Mouse (Mus musculus): Measurements from ENCODE around the gene Olfr301. TPM values are rescaled to one million over a fixed set of nuclear protein-coding genes. Genes with fewer than 3 reads are reported as not detected.

Gene Olfr301
- polyA plus RNA-seq (2015; fragmentation: Nextera tagmentation; extraction: Ambion mirVana): not detected in 2 replicates

DNA sequence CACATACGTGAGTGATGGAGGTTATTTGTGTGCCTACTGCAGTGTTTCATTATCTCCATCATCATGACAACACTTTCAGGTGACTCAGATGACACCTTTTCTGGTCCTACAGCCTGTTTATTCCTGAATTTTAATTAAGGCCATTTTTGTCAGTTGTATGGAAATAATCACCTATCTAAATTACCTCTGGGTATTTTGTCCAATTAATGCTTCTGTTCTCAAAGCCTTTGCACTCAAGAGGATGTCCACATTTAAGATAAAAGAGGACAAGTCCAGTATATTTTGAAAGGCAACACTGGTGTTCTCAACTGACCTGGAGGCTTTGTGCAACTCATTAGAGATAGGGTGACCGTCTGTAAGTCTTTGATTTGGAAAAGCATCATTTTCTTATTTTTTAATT is at the start of gene Olfr301:
TSS of gene Olfr301 (plus strand) at position 301 of the 400 bp plus-strand sequence.
- WGBS: 88% methylated on average over 2 of the region's 2 CpGs

DNA sequence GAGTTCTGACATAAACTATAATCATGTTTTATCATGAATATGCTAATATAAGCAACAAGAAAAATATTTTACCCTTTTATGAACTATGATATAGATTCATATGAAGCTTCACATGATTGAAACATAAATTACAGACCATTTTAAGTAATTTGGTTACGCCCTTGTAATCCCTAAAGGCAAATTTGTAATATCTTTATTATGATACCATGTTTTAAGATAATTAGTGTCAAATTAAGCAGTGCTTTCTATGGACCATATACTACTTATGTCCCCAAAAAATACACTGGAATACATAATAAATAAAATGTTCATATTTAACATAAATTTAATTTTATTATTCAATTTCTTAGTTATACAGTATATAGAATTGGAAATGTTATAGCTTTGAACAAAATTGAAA is 36.8 kb upstream of the Olfr301 start, which contains the start of gene Olfr305:
TSS of gene Olfr305 (minus strand) at position 101 of the 400 bp plus-strand sequence.
- no peak within 1 kb of the TSS for H3K4me2 ChIP-seq
- no peaks in the 10 kb centered on the region for H3K27me3 ChIP-seq (replicated peaks)
- H3K9ac ChIP-seq (replicated peaks): no peak within 1 kb of the TSS
- no peaks in the 10 kb centered on the region for H3K4me1 ChIP-seq
- no peak for ATAC-seq (ENCODE audit: low FRiP score)
- WGBS: 71% methylated on average over 1 of the region's 1 CpGs
- no peaks in the 10 kb centered on the region for H3K9me3 ChIP-seq (replicated peaks)
- no peak within 1 kb of the TSS for H3K27ac ChIP-seq (replicated peaks)
- H3K36me3 ChIP-seq: no peaks in the 10 kb centered on the region
- no peak within 1 kb of the TSS for H3K4me3 ChIP-seq (replicated peaks)

More for the DNA sequence above, at the start of gene Olfr301:
- no peak for ATAC-seq (ENCODE audit: low FRiP score)
- H3K27me3 ChIP-seq (replicated peaks): no peaks in the 10 kb centered on the region
- no peak within 1 kb of the TSS for H3K27ac ChIP-seq (replicated peaks)
- no peaks in the 10 kb centered on the region for H3K36me3 ChIP-seq
- H3K9me3 ChIP-seq (replicated peaks): no peaks in the 10 kb centered on the region
- H3K4me1 ChIP-seq: no peaks in the 10 kb centered on the region
- no peak within 1 kb of the TSS for H3K4me3 ChIP-seq (replicated peaks)
- H3K4me2 ChIP-seq: no peak within 1 kb of the TSS
- no peak within 1 kb of the TSS for H3K9ac ChIP-seq (replicated peaks)

DNA sequence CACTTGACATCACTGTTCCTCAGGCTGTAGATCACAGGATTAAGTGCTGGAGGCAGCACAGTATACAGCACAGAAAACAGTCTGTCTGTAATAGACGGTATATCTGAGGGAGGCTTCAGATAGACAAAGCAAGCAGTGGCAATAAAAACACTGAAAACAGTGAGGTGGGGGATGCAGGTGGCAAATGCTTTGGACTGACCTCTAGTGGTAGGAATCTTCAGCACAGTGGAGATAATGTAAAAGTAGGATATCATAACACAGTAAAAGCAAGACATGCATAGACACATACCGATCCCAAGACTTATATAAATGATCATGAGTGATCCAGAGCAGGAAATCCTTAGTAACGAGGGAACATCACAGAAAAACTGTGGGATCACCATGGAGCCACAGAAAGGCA is 17.9 kb upstream of the Olfr301 start:
- Histone ChIP-seq H3K4me2 (no peak overlapping the region), H3K4me3 (replicated peaks) (no peak overlapping the region), H3K9ac (replicated peaks) (no peak overlapping the region), H3K27me3 (replicated peaks) (no peaks in the 10 kb centered on the region), H3K27ac (replicated peaks) (no peak overlapping the region), H3K9me3 (replicated peaks) (no peaks in the 10 kb centered on the region), H3K4me1 (no peaks in the 10 kb centered on the region), H3K36me3 (no peaks in the 10 kb centered on the region)
- WGBS: 70% methylated on average over 3 of the region's 3 CpGs
- ATAC-seq (ENCODE audit: low FRiP score): no peak

DNA sequence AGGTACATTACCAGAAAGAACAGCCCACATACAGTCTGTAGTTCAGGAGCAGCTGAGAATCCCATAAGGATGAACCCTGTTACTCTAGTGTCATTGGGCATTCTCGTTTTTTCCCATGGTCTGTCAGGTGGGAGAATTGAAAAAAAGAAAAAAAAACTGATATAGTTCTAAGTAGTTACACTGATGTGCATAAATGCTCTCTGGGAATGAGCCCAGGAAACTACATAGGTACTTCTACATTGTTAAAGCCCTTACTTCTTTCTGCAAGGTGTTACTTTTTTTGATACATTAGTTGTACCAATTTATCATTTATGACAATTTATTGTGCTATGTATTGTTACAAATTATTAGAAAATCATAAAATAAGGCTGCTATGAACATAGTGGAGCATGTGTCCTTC is 17.1 kb upstream of the Olfr301 start, which contains the start of gene Olfr304:
TSS of gene Olfr304 (minus strand) at position 101 of the 400 bp plus-strand sequence.
- Histone ChIP-seq H3K27ac (replicated peaks) (no peak within 1 kb of the TSS), H3K4me3 (replicated peaks) (no peak within 1 kb of the TSS), H3K27me3 (replicated peaks) (no peaks in the 10 kb centered on the region), H3K36me3 (no peaks in the 10 kb centered on the region), H3K4me1 (no peaks in the 10 kb centered on the region), H3K9me3 (replicated peaks) (no peaks in the 10 kb centered on the region), H3K4me2 (no peak within 1 kb of the TSS), H3K9ac (replicated peaks) (no peak within 1 kb of the TSS)
- ATAC-seq (ENCODE audit: low FRiP score): no peak
- WGBS: 74% methylated on average over 1 of the region's 1 CpGs

- no peak within 1 kb of the TSS for H3K4me2 ChIP-seq
- H3K9me3 ChIP-seq (replicated peaks): no peaks in the 10 kb centered on the region
- H3K36me3 ChIP-seq: no peaks in the 10 kb centered on the region
- H3K27ac ChIP-seq (replicated peaks): no peak within 1 kb of the TSS
- no peak within 1 kb of the TSS for H3K4me3 ChIP-seq (replicated peaks)
- no peak for ATAC-seq (ENCODE audit: low FRiP score)
- no peaks in the 10 kb centered on the region for H3K4me1 ChIP-seq
- H3K9ac ChIP-seq (replicated peaks): no peak within 1 kb of the TSS
- H3K27me3 ChIP-seq (replicated peaks): no peaks in the 10 kb centered on the region
These were observed 6.0 kb upstream of the Olfr301 start, which contains the start of gene Olfr303 for GRCm38 (mm10) chr7:86397689-86398088. TSS of gene Olfr303 (minus strand) at chr7:86397789.

- H3K4me3 ChIP-seq (replicated peaks): no peak within 1 kb of the TSS
- ATAC-seq (ENCODE audit: low FRiP score): no peak
- 64% methylated on average over 1 of the region's 1 CpGs for WGBS
These were observed 56.0 kb downstream of the Olfr301 start, which contains the start of gene Olfr299 for GRCm38 (mm10) chr7:86459621-86460020. TSS of gene Olfr299 (plus strand) at chr7:86459921.

More at GRCm38 (mm10) chr7:86459621-86460020, 56.0 kb downstream of the Olfr301 start, which contains the start of gene Olfr299:
- Histone ChIP-seq H3K4me2 (no peak within 1 kb of the TSS), H3K9me3 (replicated peaks) (no peaks in the 10 kb centered on the region), H3K4me1 (no peaks in the 10 kb centered on the region), H3K36me3 (no peaks in the 10 kb centered on the region), H3K27me3 (replicated peaks) (no peaks in the 10 kb centered on the region), H3K9ac (replicated peaks) (no peak within 1 kb of the TSS), H3K27ac (replicated peaks) (no peak within 1 kb of the TSS)

Other genes with a start within 250 kb of the Olfr301 start
- gene Vmn2r75, start 232.1 kb upstream of the Olfr301 start, polyA plus RNA-seq (2015; fragmentation: Nextera tagmentation; extraction: Ambion mirVana): not detected in 2 replicates
- not detected in 2 replicates for gene Vmn2r76, start 157.5 kb upstream of the Olfr301 start, polyA plus RNA-seq (2015; fragmentation: Nextera tagmentation; extraction: Ambion mirVana)
- not detected in 2 replicates for gene Olfr310, start 126.7 kb upstream of the Olfr301 start, polyA plus RNA-seq (2015; fragmentation: Nextera tagmentation; extraction: Ambion mirVana)
- not detected in 2 replicates for gene Olfr309, start 90.1 kb upstream of the Olfr301 start, polyA plus RNA-seq (2015; fragmentation: Nextera tagmentation; extraction: Ambion mirVana)
- gene Olfr308, start 78.2 kb upstream of the Olfr301 start, polyA plus RNA-seq (2015; fragmentation: Nextera tagmentation; extraction: Ambion mirVana): not detected in 2 replicates
- not detected in 2 replicates for gene Olfr307, start 66.3 kb upstream of the Olfr301 start, polyA plus RNA-seq (2015; fragmentation: Nextera tagmentation; extraction: Ambion mirVana)
- gene Olfr305, start 36.9 kb upstream of the Olfr301 start, polyA plus RNA-seq (2015; fragmentation: Nextera tagmentation; extraction: Ambion mirVana): not detected in 2 replicates
- gene Olfr304, start 17.2 kb upstream of the Olfr301 start, polyA plus RNA-seq (2015; fragmentation: Nextera tagmentation; extraction: Ambion mirVana): not detected in 2 replicates
- not detected in 2 replicates for gene Olfr303, start 6.1 kb upstream of the Olfr301 start, polyA plus RNA-seq (2015; fragmentation: Nextera tagmentation; extraction: Ambion mirVana)
- not detected in 2 replicates for gene Olfr299, start 56.1 kb downstream of the Olfr301 start, polyA plus RNA-seq (2015; fragmentation: Nextera tagmentation; extraction: Ambion mirVana)
- not detected in 2 replicates for gene Olfr298, start 88.6 kb downstream of the Olfr301 start, polyA plus RNA-seq (2015; fragmentation: Nextera tagmentation; extraction: Ambion mirVana)
- gene Olfr297, start 116.1 kb downstream of the Olfr301 start, polyA plus RNA-seq (2015; fragmentation: Nextera tagmentation; extraction: Ambion mirVana): not detected in 2 replicates
- gene Olfr295, start 180.0 kb downstream of the Olfr301 start, polyA plus RNA-seq (2015; fragmentation: Nextera tagmentation; extraction: Ambion mirVana): not detected in 2 replicates
- gene Olfr294, start 212.8 kb downstream of the Olfr301 start, polyA plus RNA-seq (2015; fragmentation: Nextera tagmentation; extraction: Ambion mirVana): not detected in 2 replicates
- not detected in 2 replicates for gene Olfr293, start 245.2 kb downstream of the Olfr301 start, polyA plus RNA-seq (2015; fragmentation: Nextera tagmentation; extraction: Ambion mirVana)

Measured in neural tube, embryonic 15.5 days (tissue).